Mouse (Mus musculus): Measurements from ENCODE around the gene Lmntd1. TPM values are rescaled to one million over a fixed set of nuclear protein-coding genes. Genes with fewer than 3 reads are reported as not detected.

Lmntd1 gene
- polyA plus RNA-seq, 1 experiment = not detected

DNA sequence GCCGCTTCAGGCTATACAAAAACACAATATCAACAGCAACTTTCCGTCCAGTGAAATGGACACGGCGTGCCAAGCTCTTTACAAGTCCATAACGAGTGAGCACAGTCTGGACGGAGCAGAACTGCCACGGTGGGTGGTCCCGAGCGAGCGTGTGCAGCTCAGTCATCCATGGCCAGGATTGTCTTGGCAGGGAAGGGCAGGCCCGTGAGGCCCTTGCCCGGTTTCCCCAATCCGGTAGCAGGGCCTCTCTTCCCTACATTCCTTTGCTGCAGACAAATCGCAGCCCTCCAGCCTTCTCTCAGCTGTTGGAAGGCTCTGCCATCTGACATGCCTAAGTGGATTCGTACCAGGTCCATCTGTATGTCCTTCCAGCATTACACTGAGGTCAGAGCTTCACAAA lies 132.2 kb downstream of the Lmntd1 start:
- Histone ChIP-seq H3K4me2 (ENCODE audit: low read depth) (no peak overlapping the region), H3ac (ENCODE audit: control insufficient read depth, insufficient read length) (no peak overlapping the region), H3K27me3 (ENCODE audit: control insufficient read depth, insufficient read depth, insufficient read length) (peaks cover 12% of the 10 kb centered on the region), H3K79me2 (ENCODE audit: control insufficient read depth, insufficient read depth) (no peaks in the 10 kb centered on the region), H3K36me3 (ENCODE audit: control insufficient read depth, insufficient read depth) (no peaks in the 10 kb centered on the region), H3K4me3 (no peak overlapping the region)
- TF ChIP-seq MYOG (IDR thresholded peaks at IDR 0.05; ENCODE audit: control insufficient read depth in 1 of 3, insufficient read depth in 1 of 3, insufficient read length in 2 of 3, low read depth in 2 of 3) (no peak), CEBPB (IDR thresholded peaks at IDR 0.05; ENCODE audit: insufficient read depth, poor library complexity, severe bottlenecking) (no peak), USF1 (IDR thresholded peaks at IDR 0.05; ENCODE audit: low read depth) (no peak), TCF3 (IDR thresholded peaks at IDR 0.05; ENCODE audit: insufficient read length, low read depth) (no peak), SRF (IDR thresholded peaks at IDR 0.05; ENCODE audit: control insufficient read depth, insufficient read length, low read depth) (no peak), TCF12 (IDR thresholded peaks at IDR 0.05; ENCODE audit: insufficient read depth, poor library complexity, severe bottlenecking) (no peak), POLR2AphosphoS2 (IDR thresholded peaks at IDR 0.05; ENCODE audit: insufficient read length, low read depth) (no peak), E2F4 (IDR thresholded peaks at IDR 0.05; ENCODE audit: insufficient read depth) (no peak), MYOD1 (IDR thresholded peaks at IDR 0.05; ENCODE audit: control insufficient read depth in 1 of 3, insufficient read length in 2 of 3, low read depth in 2 of 3) (no peak), POLR2A (IDR thresholded peaks at IDR 0.05; ENCODE audit: insufficient read length, low read depth) (no peak), REST (IDR thresholded peaks at IDR 0.05; ENCODE audit: insufficient read depth, insufficient read length) (no peak), MAX (IDR thresholded peaks at IDR 0.05; ENCODE audit: low read depth) (no peak)

DNA sequence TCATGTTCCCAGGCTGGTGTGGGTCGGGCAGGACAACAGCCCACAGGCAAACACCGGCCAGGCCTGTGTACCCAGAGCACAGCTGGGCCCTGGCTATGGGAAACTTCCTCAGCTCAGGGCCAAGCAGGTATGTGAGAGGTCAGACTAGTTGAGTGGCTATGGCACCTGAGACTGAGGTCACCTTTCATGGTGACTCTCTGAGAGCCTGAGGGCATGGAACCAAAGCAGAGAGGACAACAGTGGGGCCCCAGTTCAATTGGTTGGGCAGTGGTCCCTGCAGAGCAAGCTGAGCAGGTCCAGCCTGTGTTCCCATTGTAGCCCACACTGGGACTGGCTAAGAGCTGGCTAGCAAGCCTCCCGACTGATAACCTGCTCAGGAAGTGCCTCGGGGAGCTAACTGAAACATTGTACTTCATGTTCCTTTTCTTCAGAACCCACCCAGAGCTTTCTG lies 135.3 kb downstream of the Lmntd1 start:
- Histone ChIP-seq H3K4me2 (ENCODE audit: low read depth) (no peak overlapping the region), H3ac (ENCODE audit: control insufficient read depth, insufficient read length) (no peak overlapping the region), H3K27me3 (ENCODE audit: control insufficient read depth, insufficient read depth, insufficient read length) (peaks cover 12% of the 10 kb centered on the region), H3K79me2 (ENCODE audit: control insufficient read depth, insufficient read depth) (no peaks in the 10 kb centered on the region), H3K36me3 (ENCODE audit: control insufficient read depth, insufficient read depth) (no peaks in the 10 kb centered on the region), H3K4me3 (no peak overlapping the region)
- TF ChIP-seq CEBPB (IDR thresholded peaks at IDR 0.05; ENCODE audit: insufficient read depth, poor library complexity, severe bottlenecking) = no peak
- TF ChIP-seq TCF12 (IDR thresholded peaks at IDR 0.05; ENCODE audit: insufficient read depth, poor library complexity, severe bottlenecking) = no peak
- TF ChIP-seq MAX (IDR thresholded peaks at IDR 0.05; ENCODE audit: low read depth) = no peak
- TF ChIP-seq USF1 (IDR thresholded peaks at IDR 0.05; ENCODE audit: low read depth) = no peak
- no peak for TF ChIP-seq TCF3 (IDR thresholded peaks at IDR 0.05; ENCODE audit: insufficient read length, low read depth)
- TF ChIP-seq REST (IDR thresholded peaks at IDR 0.05; ENCODE audit: insufficient read depth, insufficient read length) = no peak
- no peak for TF ChIP-seq E2F4 (IDR thresholded peaks at IDR 0.05; ENCODE audit: insufficient read depth)
- TF ChIP-seq POLR2AphosphoS2 (IDR thresholded peaks at IDR 0.05; ENCODE audit: insufficient read length, low read depth) = no peak
- TF ChIP-seq POLR2A (IDR thresholded peaks at IDR 0.05; ENCODE audit: insufficient read length, low read depth) = no peak
- no peak for TF ChIP-seq MYOD1 (IDR thresholded peaks at IDR 0.05; ENCODE audit: control insufficient read depth in 1 of 3, insufficient read length in 2 of 3, low read depth in 2 of 3)
- no peak for TF ChIP-seq MYOG (IDR thresholded peaks at IDR 0.05; ENCODE audit: control insufficient read depth in 1 of 3, insufficient read depth in 1 of 3, insufficient read length in 2 of 3, low read depth in 2 of 3)
- TF ChIP-seq SRF (IDR thresholded peaks at IDR 0.05; ENCODE audit: control insufficient read depth, insufficient read length, low read depth) = no peak

DNA sequence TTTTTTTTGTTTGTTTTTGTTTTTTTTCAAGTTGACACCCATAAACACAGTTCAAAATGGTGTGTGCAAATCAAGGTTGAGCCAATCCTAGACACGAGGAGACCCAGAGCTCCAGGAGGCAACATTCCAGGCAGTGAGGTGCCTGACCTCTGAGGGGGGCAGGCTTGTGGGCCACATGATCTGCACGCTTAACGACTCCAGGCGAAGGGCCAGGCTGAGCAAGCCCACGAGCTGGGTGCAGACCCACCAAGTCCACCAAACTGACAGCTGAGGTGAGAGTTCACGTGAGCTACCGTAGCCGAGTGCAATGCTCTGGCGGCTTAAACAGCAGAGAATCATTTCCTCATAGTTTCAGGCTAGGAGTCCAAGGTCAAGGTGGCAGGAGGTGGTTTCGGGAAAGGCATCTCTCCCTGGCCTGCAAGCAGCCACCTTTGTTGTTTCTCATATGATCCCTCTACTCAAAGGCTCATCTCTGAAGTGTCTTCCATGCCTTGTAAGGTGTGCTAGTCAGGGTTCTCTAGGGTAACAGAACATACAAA lies 136.7 kb downstream of the Lmntd1 start:
- Histone ChIP-seq H3ac (ENCODE audit: control insufficient read depth, insufficient read length) (no peak overlapping the region), H3K79me2 (ENCODE audit: control insufficient read depth, insufficient read depth) (no peaks in the 10 kb centered on the region), H3K27me3 (ENCODE audit: control insufficient read depth, insufficient read depth, insufficient read length) (peaks cover 12% of the 10 kb centered on the region), H3K4me2 (ENCODE audit: low read depth) (no peak overlapping the region), H3K36me3 (ENCODE audit: control insufficient read depth, insufficient read depth) (no peaks in the 10 kb centered on the region), H3K4me3 (no peak overlapping the region)
- TF ChIP-seq MYOG (IDR thresholded peaks at IDR 0.05; ENCODE audit: control insufficient read depth in 1 of 3, insufficient read depth in 1 of 3, insufficient read length in 2 of 3, low read depth in 2 of 3) (no peak), CEBPB (IDR thresholded peaks at IDR 0.05; ENCODE audit: insufficient read depth, poor library complexity, severe bottlenecking) (no peak), MYOD1 (IDR thresholded peaks at IDR 0.05; ENCODE audit: control insufficient read depth in 1 of 3, insufficient read length in 2 of 3, low read depth in 2 of 3) (no peak), TCF12 (IDR thresholded peaks at IDR 0.05; ENCODE audit: insufficient read depth, poor library complexity, severe bottlenecking) (no peak), POLR2A (IDR thresholded peaks at IDR 0.05; ENCODE audit: insufficient read length, low read depth) (no peak), E2F4 (IDR thresholded peaks at IDR 0.05; ENCODE audit: insufficient read depth) (no peak), MAX (IDR thresholded peaks at IDR 0.05; ENCODE audit: low read depth) (no peak), REST (IDR thresholded peaks at IDR 0.05; ENCODE audit: insufficient read depth, insufficient read length) (no peak), TCF3 (IDR thresholded peaks at IDR 0.05; ENCODE audit: insufficient read length, low read depth) (no peak), SRF (IDR thresholded peaks at IDR 0.05; ENCODE audit: control insufficient read depth, insufficient read length, low read depth) (no peak), USF1 (IDR thresholded peaks at IDR 0.05; ENCODE audit: low read depth) (no peak), POLR2AphosphoS2 (IDR thresholded peaks at IDR 0.05; ENCODE audit: insufficient read length, low read depth) (no peak)

DNA sequence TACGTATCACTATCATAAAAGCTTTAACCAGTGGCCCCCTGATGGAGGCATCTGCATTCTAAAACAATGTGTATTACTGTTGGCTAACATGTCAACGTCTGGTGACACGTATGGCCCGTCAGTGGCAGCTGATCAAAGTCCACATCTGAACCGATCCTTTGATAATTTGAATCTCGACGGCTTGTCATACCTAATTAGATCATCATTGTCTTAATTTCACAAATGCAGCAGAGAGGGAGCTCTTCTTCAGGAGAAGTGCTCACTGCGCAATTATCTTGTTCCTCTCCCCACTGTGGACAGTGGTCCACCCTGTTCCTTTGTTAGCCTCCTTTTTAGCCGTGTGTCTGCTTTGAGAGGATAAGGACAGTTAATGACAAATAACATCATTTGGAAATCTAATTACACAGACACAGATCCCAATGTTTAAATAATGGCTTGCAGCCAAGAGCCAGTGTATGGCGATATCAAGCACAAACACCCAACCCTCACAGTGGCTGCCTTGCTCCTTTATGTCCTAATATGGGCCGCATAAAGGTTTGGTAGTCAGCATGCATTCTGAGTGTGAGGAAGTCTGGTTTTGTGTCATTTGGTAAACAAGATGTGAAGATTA lies 142.4 kb downstream of the Lmntd1 start:
- TF ChIP-seq REST (IDR thresholded peaks at IDR 0.05; ENCODE audit: insufficient read depth, insufficient read length) (no peak), POLR2AphosphoS2 (IDR thresholded peaks at IDR 0.05; ENCODE audit: insufficient read length, low read depth) (no peak), MYOD1 (IDR thresholded peaks at IDR 0.05; ENCODE audit: control insufficient read depth in 1 of 3, insufficient read length in 2 of 3, low read depth in 2 of 3) (no peak), TCF3 (IDR thresholded peaks at IDR 0.05; ENCODE audit: insufficient read length, low read depth) (no peak), POLR2A (IDR thresholded peaks at IDR 0.05; ENCODE audit: insufficient read length, low read depth) (no peak), MYOG (IDR thresholded peaks at IDR 0.05; ENCODE audit: control insufficient read depth in 1 of 3, insufficient read depth in 1 of 3, insufficient read length in 2 of 3, low read depth in 2 of 3) (no peak), SRF (IDR thresholded peaks at IDR 0.05; ENCODE audit: control insufficient read depth, insufficient read length, low read depth) (no peak), USF1 (IDR thresholded peaks at IDR 0.05; ENCODE audit: low read depth) (no peak), TCF12 (IDR thresholded peaks at IDR 0.05; ENCODE audit: insufficient read depth, poor library complexity, severe bottlenecking) (no peak), E2F4 (IDR thresholded peaks at IDR 0.05; ENCODE audit: insufficient read depth) (no peak), CEBPB (IDR thresholded peaks at IDR 0.05; ENCODE audit: insufficient read depth, poor library complexity, severe bottlenecking) (no peak), MAX (IDR thresholded peaks at IDR 0.05; ENCODE audit: low read depth) (no peak)
- H3K36me3 ChIP-seq (ENCODE audit: control insufficient read depth, insufficient read depth) = no peaks in the 10 kb centered on the region
- H3ac ChIP-seq (ENCODE audit: control insufficient read depth, insufficient read length) = no peak overlapping the region

More for the DNA sequence above, 142.4 kb downstream of the Lmntd1 start:
- H3K4me2 ChIP-seq (ENCODE audit: low read depth) = no peak overlapping the region
- no peaks in the 10 kb centered on the region for H3K79me2 ChIP-seq (ENCODE audit: control insufficient read depth, insufficient read depth)
- H3K4me3 ChIP-seq = no peak overlapping the region
- H3K27me3 ChIP-seq (ENCODE audit: control insufficient read depth, insufficient read depth, insufficient read length) = peaks cover 4% of the 10 kb centered on the region
